Mouse (Mus musculus): ENCODE data around the gene Kifc3. TPM values are rescaled to one million over a fixed set of nuclear protein-coding genes. Genes with fewer than 3 reads are reported as not detected.

The Kifc3 gene
- polyA plus RNA-seq, 1 experiment from 2014 or later = 19.4 TPM

- Histone ChIP-seq H3K27ac (replicated peaks; ENCODE audit: low read depth, low read length) (no peak overlapping the region), H3K4me2 (ENCODE audit: low read length) (no peak overlapping the region), H3K4me1 (ENCODE audit: control insufficient read depth, insufficient read depth, low read length) (no peaks in the 10 kb centered on the region), H3K36me3 (ENCODE audit: control insufficient read depth, insufficient read depth, low read length) (no peaks in the 10 kb centered on the region), H3K4me3 (replicated peaks; ENCODE audit: low read depth, low read length) (no peak overlapping the region), H3K9me3 (ENCODE audit: control insufficient read depth, low read length) (no peaks in the 10 kb centered on the region), H3K27me3 (ENCODE audit: control insufficient read depth, insufficient read depth, low read length) (no peaks in the 10 kb centered on the region), H3K9ac (replicated peaks; ENCODE audit: low read length) (no peak overlapping the region)
- DNase-seq (no peak), ATAC-seq (ENCODE audit: low FRiP score, low TSS enrichment) (no peak)
- 85% methylated on average over 8 of the region's 8 CpGs for WGBS
These were observed 44.0 kb downstream of the Kifc3 start for GRCm38 (mm10) chr8:95158654-95159053.

GRCm38 (mm10) chr8:95157145-95157544 lies 45.5 kb downstream of the Kifc3 start:
- Histone ChIP-seq H3K9ac (replicated peaks; ENCODE audit: low read length) (no peak overlapping the region), H3K27ac (replicated peaks; ENCODE audit: low read depth, low read length) (no peak overlapping the region), H3K4me1 (ENCODE audit: control insufficient read depth, insufficient read depth, low read length) (no peaks in the 10 kb centered on the region), H3K4me3 (replicated peaks; ENCODE audit: low read depth, low read length) (no peak overlapping the region), H3K27me3 (ENCODE audit: control insufficient read depth, insufficient read depth, low read length) (no peaks in the 10 kb centered on the region), H3K36me3 (ENCODE audit: control insufficient read depth, insufficient read depth, low read length) (no peaks in the 10 kb centered on the region), H3K9me3 (ENCODE audit: control insufficient read depth, low read length) (no peaks in the 10 kb centered on the region), H3K4me2 (ENCODE audit: low read length) (no peak overlapping the region)
- DNase-seq (no peak), ATAC-seq (ENCODE audit: low FRiP score, low TSS enrichment) (no peak)
- WGBS = 58% methylated on average over 3 of the region's 3 CpGs

GRCm38 (mm10) chr8:95156108-95156507 lies 46.5 kb downstream of the Kifc3 start:
- DNase-seq (no peak), ATAC-seq (ENCODE audit: low FRiP score, low TSS enrichment) (no peak)
- no peaks in the 10 kb centered on the region for H3K9me3 ChIP-seq (ENCODE audit: control insufficient read depth, low read length)
- H3K9ac ChIP-seq (replicated peaks; ENCODE audit: low read length) = no peak overlapping the region
- no peaks in the 10 kb centered on the region for H3K4me1 ChIP-seq (ENCODE audit: control insufficient read depth, insufficient read depth, low read length)
- no peak overlapping the region for H3K4me2 ChIP-seq (ENCODE audit: low read length)
- H3K27me3 ChIP-seq (ENCODE audit: control insufficient read depth, insufficient read depth, low read length) = no peaks in the 10 kb centered on the region
- H3K36me3 ChIP-seq (ENCODE audit: control insufficient read depth, insufficient read depth, low read length) = no peaks in the 10 kb centered on the region
- WGBS = 93% methylated on average over 6 of the region's 6 CpGs
- H3K4me3 ChIP-seq (replicated peaks; ENCODE audit: low read depth, low read length) = no peak overlapping the region
- no peak overlapping the region for H3K27ac ChIP-seq (replicated peaks; ENCODE audit: low read depth, low read length)

- H3K27me3 ChIP-seq (ENCODE audit: control insufficient read depth, insufficient read depth, low read length) = no peaks in the 10 kb centered on the region
- no peak overlapping the region for H3K4me2 ChIP-seq (ENCODE audit: low read length)
- no peaks in the 10 kb centered on the region for H3K9me3 ChIP-seq (ENCODE audit: control insufficient read depth, low read length)
- WGBS = 91% methylated on average over 5 of the region's 5 CpGs
- DNase-seq (no peak), ATAC-seq (ENCODE audit: low FRiP score, low TSS enrichment) (no peak)
- no peak overlapping the region for H3K4me3 ChIP-seq (replicated peaks; ENCODE audit: low read depth, low read length)
- no peak overlapping the region for H3K27ac ChIP-seq (replicated peaks; ENCODE audit: low read depth, low read length)
- H3K36me3 ChIP-seq (ENCODE audit: control insufficient read depth, insufficient read depth, low read length) = no peaks in the 10 kb centered on the region
- H3K9ac ChIP-seq (replicated peaks; ENCODE audit: low read length) = no peak overlapping the region
- no peaks in the 10 kb centered on the region for H3K4me1 ChIP-seq (ENCODE audit: control insufficient read depth, insufficient read depth, low read length)
These were observed 47.3 kb downstream of the Kifc3 start for GRCm38 (mm10) chr8:95155361-95155760.

GRCm38 (mm10) chr8:95154654-95155053 lies 48.0 kb downstream of the Kifc3 start:
- ATAC-seq (ENCODE audit: low FRiP score, low TSS enrichment) (no peak), DNase-seq (no peak)
- H3K27ac ChIP-seq (replicated peaks; ENCODE audit: low read depth, low read length) = no peak overlapping the region
- H3K4me1 ChIP-seq (ENCODE audit: control insufficient read depth, insufficient read depth, low read length) = no peaks in the 10 kb centered on the region
- 85% methylated on average over 6 of the region's 6 CpGs for WGBS
- H3K36me3 ChIP-seq (ENCODE audit: control insufficient read depth, insufficient read depth, low read length) = no peaks in the 10 kb centered on the region
- H3K9me3 ChIP-seq (ENCODE audit: control insufficient read depth, low read length) = no peaks in the 10 kb centered on the region
- H3K4me3 ChIP-seq (replicated peaks; ENCODE audit: low read depth, low read length) = no peak overlapping the region
- no peak overlapping the region for H3K4me2 ChIP-seq (ENCODE audit: low read length)
- no peak overlapping the region for H3K9ac ChIP-seq (replicated peaks; ENCODE audit: low read length)
- H3K27me3 ChIP-seq (ENCODE audit: control insufficient read depth, insufficient read depth, low read length) = no peaks in the 10 kb centered on the region

GRCm38 (mm10) chr8:95154056-95154455 lies 48.6 kb downstream of the Kifc3 start:
- DNase-seq = no peak
- H3K9me3 ChIP-seq (ENCODE audit: control insufficient read depth, low read length) = no peaks in the 10 kb centered on the region
- no peak overlapping the region for H3K4me3 ChIP-seq (replicated peaks; ENCODE audit: low read depth, low read length)
- no peaks in the 10 kb centered on the region for H3K36me3 ChIP-seq (ENCODE audit: control insufficient read depth, insufficient read depth, low read length)
- H3K9ac ChIP-seq (replicated peaks; ENCODE audit: low read length) = no peak overlapping the region
- H3K4me1 ChIP-seq (ENCODE audit: control insufficient read depth, insufficient read depth, low read length) = no peaks in the 10 kb centered on the region
- no peak overlapping the region for H3K4me2 ChIP-seq (ENCODE audit: low read length)
- H3K27ac ChIP-seq (replicated peaks; ENCODE audit: low read depth, low read length) = no peak overlapping the region
- no peak for ATAC-seq (ENCODE audit: low FRiP score, low TSS enrichment)
- H3K27me3 ChIP-seq (ENCODE audit: control insufficient read depth, insufficient read depth, low read length) = no peaks in the 10 kb centered on the region
- WGBS = 69% methylated on average over 4 of the region's 4 CpGs

GRCm38 (mm10) chr8:95150608-95151007 lies 52.0 kb downstream of the Kifc3 start:
- Histone ChIP-seq H3K36me3 (ENCODE audit: control insufficient read depth, insufficient read depth, low read length) (no peaks in the 10 kb centered on the region), H3K4me3 (replicated peaks; ENCODE audit: low read depth, low read length) (no peak overlapping the region), H3K9me3 (ENCODE audit: control insufficient read depth, low read length) (no peaks in the 10 kb centered on the region), H3K4me2 (ENCODE audit: low read length) (no peak overlapping the region), H3K4me1 (ENCODE audit: control insufficient read depth, insufficient read depth, low read length) (no peaks in the 10 kb centered on the region), H3K27me3 (ENCODE audit: control insufficient read depth, insufficient read depth, low read length) (no peaks in the 10 kb centered on the region), H3K9ac (replicated peaks; ENCODE audit: low read length) (no peak overlapping the region), H3K27ac (replicated peaks; ENCODE audit: low read depth, low read length) (no peak overlapping the region)
- DNase-seq (no peak), ATAC-seq (ENCODE audit: low FRiP score, low TSS enrichment) (no peak)
- WGBS = 93% methylated on average over 3 of the region's 3 CpGs

- H3K4me3 ChIP-seq (replicated peaks; ENCODE audit: low read depth, low read length) = no peak overlapping the region
- no peaks in the 10 kb centered on the region for H3K27me3 ChIP-seq (ENCODE audit: control insufficient read depth, insufficient read depth, low read length)
- no peak for DNase-seq
- no peaks in the 10 kb centered on the region for H3K9me3 ChIP-seq (ENCODE audit: control insufficient read depth, low read length)
- no peak overlapping the region for H3K9ac ChIP-seq (replicated peaks; ENCODE audit: low read length)
- no peak overlapping the region for H3K27ac ChIP-seq (replicated peaks; ENCODE audit: low read depth, low read length)
- H3K36me3 ChIP-seq (ENCODE audit: control insufficient read depth, insufficient read depth, low read length) = no peaks in the 10 kb centered on the region
- no peaks in the 10 kb centered on the region for H3K4me1 ChIP-seq (ENCODE audit: control insufficient read depth, insufficient read depth, low read length)
- whole genome bisulfite sequencing = 58% methylated on average over 10 of the region's 10 CpGs
- no peak overlapping the region for H3K4me2 ChIP-seq (ENCODE audit: low read length)
- no peak for ATAC-seq (ENCODE audit: low FRiP score, low TSS enrichment)
These were observed 53.2 kb downstream of the Kifc3 start for GRCm38 (mm10) chr8:95149426-95149825.

- Histone ChIP-seq H3K9me3 (ENCODE audit: control insufficient read depth, low read length) (no peaks in the 10 kb centered on the region), H3K27ac (replicated peaks; ENCODE audit: low read depth, low read length) (no peak overlapping the region), H3K4me1 (ENCODE audit: control insufficient read depth, insufficient read depth, low read length) (peaks cover 12% of the 10 kb centered on the region), H3K36me3 (ENCODE audit: control insufficient read depth, insufficient read depth, low read length) (no peaks in the 10 kb centered on the region), H3K27me3 (ENCODE audit: control insufficient read depth, insufficient read depth, low read length) (no peaks in the 10 kb centered on the region), H3K4me2 (ENCODE audit: low read length) (no peak overlapping the region), H3K4me3 (replicated peaks; ENCODE audit: low read depth, low read length) (no peak overlapping the region), H3K9ac (replicated peaks; ENCODE audit: low read length) (no peak overlapping the region)
- 94% methylated on average over 5 of the region's 5 CpGs for WGBS
- ATAC-seq (ENCODE audit: low FRiP score, low TSS enrichment) (no peak), DNase-seq (no peak)
These were observed 55.8 kb downstream of the Kifc3 start for GRCm38 (mm10) chr8:95146846-95147245.
